Mouse (Mus musculus): ENCODE measurements around the gene Aqp1. TPM values are rescaled to one million over a fixed set of nuclear protein-coding genes. Genes with fewer than 3 reads are reported as not detected.

Gene Aqp1
- total RNA-seq, 2 experiments from 2014 or later = 0.43 to 1.2 TPM

DNA sequence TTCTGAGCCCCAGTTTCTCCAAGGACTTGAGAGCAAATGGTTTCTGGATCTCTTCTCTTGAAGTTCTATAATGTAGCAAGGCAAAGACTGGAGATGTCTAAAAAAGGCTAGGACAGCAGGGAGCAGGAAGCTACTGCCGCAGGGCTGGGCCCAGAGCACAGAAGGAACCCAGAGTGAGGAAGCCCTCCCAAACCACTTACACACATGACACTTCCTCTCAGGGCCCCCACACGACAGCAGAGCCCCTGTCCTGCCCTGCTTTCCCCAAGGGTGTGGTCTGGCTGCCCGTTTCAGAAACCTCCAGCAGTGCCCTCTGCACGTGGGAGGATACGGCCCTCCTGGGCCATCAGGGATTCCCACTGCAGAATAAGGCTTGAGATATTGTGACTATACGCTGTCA lies 4.9 kb upstream of the Aqp1 start:
- DNase-seq (ENCODE audit: low spot score in 2 of 2) = no peak

DNA sequence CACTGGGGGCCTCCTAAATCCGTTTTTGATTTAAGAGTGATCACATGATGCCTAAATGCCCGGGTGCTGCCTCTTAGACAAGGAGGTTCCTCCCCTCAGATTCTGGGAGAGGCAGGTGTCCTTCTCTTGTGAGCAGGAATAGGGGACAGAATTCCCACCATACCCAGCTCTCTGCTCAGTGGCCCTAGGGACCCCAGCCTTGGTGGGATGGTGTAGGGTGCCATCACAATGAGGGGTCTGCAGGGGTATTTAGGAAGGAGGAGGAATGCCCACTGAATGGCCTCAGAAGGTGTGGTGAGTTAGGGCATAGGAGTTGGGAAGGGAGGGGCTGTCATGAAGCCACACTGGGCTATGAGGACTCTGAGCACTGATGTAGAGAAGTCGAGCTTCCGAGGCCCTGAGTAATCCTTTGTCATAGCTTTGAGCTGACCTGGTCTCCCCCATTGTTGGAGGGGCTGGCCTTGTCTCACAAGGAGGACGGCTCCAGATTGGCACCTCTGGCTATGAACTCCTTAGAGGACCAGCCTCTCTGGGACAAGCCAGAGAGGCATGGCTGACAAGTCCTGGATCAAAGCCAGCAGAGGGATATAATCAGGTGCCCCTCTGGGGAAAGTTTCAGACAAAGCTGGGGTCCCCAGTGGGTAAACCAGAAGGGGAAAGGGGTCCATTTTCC lies 4.0 kb upstream of the Aqp1 start:
- no peak for DNase-seq (ENCODE audit: low spot score in 2 of 2)

DNA sequence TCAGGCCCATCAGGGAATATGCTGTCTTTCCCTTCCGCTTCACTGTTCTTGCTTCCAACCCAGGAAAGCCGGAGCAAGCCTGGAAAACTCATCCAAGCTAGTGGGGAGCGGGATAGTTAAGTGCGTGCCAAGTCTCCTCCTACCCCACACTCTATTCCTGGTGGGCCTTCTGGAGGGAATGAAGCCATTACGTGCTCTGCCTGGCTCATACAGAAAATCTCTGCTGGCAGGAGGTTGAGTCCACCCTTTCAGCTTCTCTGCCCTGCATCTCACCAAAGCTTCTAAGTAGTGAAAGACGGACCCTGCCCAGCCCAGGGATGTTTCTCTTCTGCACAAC lies 3.5 kb upstream of the Aqp1 start:
- DNase-seq (ENCODE audit: low spot score in 2 of 2) = peak in 1 of 2 experiments; percentile 19

DNA sequence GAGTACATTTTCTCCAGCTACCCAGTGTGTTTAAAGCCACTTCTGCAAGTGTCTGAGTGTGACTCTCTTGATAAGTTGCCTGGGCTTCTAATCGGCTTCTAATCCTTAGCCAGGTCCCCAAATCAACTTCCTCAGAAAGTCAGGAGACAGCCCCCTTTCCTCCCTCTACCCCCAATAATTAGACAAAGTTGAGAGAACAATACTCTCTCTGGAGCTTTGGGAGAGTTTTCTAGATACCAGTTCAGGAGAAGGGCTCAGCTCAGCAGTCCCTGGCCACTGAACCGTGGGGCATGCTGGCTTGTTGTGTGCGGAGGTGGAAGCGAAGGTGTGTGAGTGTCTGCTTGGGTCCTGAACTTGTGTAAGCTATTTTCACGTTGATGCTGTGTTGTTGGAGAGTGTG lies 1.0 kb downstream of the Aqp1 start:
- DNase-seq (ENCODE audit: low spot score in 2 of 2) = no peak

DNA sequence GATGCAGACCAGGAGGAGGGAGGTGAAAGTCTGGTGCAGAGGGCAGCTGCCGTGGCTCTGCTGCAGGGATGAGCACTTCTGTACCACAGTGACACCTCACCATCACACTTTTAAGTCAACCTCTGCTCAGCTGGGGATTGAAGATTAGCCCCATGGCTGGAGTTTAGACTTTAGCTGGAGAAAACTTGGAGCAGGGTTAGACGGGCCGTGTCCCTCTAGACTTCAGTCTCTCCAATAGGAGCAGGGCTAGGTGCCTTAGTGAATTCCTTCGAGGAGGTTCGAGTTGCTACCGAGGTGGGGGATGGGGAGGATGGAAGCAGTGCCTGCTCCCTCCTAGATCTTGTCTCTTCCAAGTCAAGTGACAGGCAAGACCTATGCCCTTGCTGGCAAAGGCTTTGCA lies 1.8 kb downstream of the Aqp1 start:
- no peak for DNase-seq (ENCODE audit: low spot score in 2 of 2)

DNA sequence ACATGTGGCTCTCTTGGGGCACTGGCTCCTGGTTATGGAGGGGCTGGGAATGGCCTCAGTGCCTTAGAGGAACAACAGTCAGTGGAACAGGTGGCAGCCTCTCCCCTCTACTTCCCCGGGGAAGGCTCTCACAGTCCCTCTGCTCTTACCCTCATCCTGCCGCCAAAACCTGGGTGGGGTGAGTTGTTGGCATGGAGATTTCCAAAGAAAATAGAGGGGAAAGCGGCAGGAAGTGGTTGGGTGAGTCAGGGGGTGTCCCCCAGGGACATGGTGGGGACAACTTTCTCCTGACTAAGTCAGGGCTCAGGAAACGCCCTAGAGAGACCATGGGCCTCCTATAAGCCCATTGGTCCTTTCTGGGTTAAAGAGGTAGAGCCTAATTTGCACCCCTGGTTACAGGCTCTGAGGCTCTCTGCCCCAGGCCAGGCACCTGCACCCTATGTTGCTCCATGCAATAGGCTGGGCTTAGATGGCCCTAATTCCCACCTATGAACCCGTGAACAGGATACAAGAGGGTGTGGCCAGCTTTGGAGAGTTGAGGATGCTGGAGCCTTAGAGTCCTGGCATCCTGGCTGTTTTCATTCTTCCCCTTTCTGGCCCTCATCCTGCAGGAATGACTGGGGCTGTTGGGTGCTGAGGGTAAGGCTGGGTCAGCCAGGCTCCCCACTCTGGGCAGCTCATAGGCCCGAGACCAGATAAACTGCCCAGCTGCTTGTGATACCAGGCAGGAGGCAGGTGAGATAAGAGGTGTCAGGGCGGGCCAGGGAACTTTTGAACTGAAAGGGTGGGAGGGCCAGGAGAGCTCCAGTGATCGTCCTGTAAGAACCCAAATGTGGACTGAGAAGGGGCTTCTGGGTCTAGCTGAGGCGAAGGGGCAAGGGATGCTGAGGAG lies 2.9 kb downstream of the Aqp1 start:
- DNase-seq (ENCODE audit: low spot score in 2 of 2) = no peak

DNA sequence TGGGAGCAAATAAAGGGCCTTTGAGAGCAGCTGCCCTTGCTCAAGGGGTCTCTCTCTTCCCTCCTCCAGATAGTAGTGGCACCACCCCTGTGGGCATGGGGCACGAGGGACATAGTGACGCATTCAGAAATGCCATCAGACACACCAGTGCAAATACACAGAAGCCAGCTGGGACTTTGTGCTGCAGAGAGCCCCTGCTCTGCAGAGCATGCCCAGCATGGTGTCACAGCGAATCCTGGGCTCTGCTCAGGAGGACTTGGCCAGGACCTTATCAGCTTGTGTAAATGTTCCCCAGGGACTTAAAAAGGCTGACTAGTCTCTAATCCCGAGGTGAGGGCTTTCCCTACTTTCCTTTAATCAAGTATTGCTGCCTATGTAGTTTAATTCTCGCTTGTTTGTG lies 5.5 kb downstream of the Aqp1 start:
- DNase-seq (ENCODE audit: low spot score in 2 of 2) = no peak

DNA sequence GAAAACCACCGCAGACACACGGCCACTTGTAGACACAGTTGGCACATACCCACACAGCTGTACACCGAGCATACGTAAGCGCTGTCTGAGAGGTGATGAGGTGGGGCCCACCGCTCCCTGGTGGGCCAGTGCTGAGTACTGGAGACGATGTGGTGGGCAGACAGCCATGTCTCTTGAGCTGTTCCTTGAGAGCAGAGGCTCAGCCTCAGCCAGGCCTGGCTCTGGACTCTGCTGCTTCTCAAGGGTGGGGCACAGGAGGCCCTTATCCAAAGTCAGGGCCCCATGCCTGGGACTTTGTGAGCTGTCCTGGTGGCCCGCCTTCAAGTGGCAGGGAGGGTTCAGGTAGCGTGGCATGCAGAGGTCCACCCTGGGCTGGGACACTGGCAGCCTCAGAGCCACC lies 6.1 kb downstream of the Aqp1 start:
- DNase-seq (ENCODE audit: low spot score in 2 of 2) = no peak

DNA sequence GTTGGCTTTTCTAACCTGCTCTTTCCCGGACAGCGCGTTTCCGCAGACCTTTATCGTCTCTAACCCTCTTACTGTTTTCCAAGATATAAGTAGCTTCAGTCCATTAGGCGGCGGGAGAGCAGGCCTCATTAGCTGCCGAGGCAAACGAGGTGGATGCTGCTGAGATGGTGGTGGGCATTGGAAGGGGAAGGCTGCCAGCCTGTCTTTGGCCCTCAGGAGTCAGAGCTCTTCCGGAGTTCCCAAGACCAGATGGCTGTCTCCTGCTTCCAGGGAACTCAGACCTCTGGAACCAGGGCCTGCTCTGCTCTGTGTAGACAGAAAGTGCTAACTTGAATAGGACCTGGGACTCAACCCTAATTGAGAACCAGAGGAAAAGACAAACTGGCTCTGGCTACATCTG lies 7.2 kb downstream of the Aqp1 start:
- DNase-seq (ENCODE audit: low spot score in 2 of 2) = no peak

DNA sequence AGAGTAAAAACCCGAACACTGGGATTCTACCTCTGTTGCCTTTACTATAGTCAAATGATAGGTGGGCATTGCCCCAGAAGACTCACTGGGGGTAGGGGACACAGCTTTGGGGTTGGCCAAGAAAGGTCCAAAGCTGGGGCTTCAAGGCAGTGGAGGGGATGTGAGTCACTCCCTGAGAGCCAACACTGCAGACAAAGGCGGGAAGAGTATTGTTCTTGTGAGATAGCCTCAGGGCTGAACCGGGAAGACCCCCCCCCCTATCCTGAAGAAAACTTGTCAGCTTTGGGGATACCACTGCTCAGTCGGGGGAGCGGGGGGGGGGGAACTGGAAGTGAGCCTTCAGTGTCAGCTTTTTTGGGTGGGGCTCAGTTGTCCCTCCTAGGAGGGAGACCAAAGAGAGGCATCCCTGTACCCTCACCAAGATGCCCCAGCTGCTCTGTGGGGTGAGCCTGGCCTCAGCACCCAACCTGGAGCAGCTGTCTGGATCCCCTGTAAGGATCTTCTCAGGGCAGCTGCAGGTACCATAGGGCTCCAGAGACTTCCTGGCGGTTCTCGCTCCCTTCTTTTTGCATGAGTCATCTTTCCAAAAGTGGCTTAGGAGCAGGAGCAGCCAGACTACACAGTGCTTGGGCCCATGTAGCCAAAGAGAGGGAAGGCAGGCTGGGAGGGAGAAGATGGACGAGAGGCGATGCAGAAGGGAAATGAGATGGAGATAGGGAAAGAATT lies 8.2 kb downstream of the Aqp1 start:
- DNase-seq (ENCODE audit: low spot score in 2 of 2) = no peak

DNA sequence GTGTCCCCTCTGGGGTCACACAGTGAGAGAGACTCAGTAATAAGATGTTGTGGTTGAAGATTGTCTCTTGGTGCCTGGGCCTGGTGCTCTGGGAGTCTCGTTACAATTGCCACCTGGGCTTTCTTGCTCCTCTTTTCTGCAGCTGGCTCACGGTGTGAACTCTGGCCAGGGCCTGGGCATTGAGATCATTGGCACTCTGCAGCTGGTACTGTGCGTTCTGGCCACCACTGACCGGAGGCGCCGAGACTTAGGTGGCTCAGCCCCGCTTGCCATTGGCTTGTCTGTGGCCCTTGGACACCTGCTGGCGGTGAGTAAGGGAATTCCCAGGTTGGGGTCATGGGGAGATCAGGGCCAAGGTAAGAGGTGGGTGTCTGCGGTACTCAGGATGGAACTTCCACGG lies 9.0 kb downstream of the Aqp1 start:
- DNase-seq (ENCODE audit: low spot score in 2 of 2) = no peak

DNA sequence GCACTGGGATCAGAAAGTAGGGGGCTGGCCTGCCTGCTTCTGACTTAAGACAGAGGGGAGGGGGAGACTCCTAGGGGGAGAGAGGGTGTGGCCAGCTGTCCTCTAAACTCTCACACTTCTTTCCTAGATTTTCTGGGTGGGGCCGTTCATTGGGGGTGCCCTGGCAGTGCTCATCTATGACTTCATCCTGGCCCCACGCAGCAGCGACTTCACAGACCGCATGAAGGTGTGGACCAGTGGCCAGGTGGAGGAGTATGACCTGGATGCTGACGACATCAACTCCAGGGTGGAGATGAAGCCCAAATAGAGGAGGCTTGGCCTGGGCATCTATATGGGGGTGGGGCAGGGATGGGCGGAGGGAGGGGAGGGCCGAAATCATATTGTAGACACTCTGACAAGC lies 10.3 kb downstream of the Aqp1 start:
- DNase-seq (ENCODE audit: low spot score in 2 of 2) = no peak

DNA sequence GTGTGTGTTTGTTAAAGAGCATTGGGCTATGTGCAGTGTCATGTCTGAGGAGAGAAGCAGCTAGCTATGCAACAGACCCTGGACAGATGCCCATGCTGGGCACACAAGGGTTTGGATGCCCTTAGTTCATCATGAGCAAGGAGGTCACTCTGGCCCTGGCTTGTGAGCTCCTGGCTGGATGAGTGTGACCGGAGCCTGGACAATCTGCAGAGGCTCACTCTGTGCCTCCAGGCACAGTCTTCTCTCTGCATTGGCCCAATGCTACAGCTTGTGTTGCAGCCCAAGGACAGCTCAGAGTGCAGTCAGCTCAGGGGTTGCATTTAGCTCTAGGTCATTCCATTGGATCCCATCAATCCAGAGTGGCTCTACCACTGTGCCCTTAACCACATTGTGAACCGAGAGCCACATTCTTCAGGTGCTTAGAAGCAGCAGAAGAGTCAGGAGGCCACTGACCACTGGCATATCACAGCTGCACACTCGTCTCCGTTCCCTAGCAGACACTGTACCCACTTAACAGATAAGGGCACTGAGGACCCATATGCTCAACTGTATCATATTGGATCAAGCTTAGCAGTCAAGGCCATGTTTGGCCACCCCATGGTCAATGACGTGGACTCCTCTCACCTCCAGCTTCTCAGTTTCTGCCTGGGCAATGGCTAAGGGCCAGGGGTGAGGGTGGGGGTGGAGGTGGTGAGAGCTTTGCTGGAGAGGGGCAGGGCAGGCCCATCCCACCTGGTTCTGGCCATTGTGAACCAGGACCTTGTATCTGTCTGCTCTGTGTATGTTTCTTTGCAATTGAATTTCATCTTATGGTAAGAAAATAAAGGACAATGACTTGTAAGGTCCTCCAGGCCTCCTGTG lies 11.7 kb downstream of the Aqp1 start:
- DNase-seq (ENCODE audit: low spot score in 2 of 2) = no peak

DNA sequence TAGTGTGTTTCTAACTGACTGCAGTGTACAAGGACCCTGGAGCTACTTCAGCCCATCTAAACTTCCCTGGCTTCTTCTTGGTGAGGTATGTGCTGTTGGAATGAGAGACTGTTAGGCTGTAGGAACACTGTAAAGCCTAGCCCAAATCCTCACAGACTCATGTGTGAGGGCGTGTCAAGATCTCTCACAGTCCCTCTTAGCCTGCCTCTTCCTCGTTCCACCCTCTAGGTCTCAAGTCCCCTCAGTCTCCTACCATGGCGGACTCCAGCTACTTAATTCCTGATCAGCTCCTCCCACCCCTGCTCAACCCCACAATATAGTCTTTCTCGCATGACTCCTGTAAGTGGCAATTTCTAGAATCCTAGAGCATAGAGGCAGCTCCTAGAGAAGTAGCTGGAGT lies 13.0 kb downstream of the Aqp1 start:
- no peak for DNase-seq (ENCODE audit: low spot score in 2 of 2)

DNA sequence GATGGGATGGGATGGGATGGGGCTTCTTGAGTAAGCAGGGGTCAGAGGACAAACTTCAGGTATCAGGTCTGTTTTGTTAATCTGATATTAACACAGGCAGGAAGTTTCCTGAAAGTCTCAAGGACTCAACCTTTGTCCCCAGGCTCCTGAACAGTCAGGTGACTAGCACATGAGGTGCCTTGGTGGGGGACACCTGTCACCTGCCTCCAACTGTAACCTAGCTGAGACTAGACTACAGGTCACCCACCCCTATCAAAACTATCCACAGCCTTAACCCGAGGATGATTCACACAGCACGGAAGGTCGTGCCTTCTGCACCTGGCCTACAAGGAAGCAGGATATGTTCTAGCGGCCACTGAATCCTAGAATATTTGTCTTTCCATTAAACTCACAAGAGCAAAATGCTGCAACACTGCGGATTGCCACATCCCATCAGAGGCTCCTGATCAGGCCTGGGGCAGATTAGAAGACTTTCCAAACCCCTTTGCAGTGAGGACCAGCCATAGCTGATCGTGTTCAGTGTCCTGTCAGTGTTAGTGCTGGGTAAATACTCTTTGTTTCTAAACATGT lies 14.2 kb downstream of the Aqp1 start:
- DNase-seq (ENCODE audit: low spot score in 2 of 2) = no peak

DNA sequence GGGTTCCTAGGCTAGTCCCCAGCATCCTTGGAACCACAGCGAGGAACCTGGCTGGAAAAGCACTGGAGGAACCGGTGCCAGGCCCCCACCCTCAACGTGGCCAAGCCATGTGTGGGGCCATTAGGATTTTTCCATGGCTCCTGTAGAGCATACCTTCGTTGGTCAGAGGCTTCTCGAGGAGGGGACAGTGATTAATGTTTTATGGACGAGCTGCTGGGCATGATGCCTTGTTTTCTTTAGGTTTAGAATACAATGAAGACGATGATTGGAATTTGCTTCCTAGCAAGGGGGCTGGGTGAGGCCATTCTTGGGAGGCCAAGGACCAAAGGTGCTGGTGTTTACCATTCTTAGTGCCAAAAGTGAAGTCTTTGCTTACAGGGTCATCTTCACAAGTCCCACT lies 15.5 kb downstream of the Aqp1 start:
- DNase-seq (ENCODE audit: low spot score in 2 of 2) = no peak

DNA sequence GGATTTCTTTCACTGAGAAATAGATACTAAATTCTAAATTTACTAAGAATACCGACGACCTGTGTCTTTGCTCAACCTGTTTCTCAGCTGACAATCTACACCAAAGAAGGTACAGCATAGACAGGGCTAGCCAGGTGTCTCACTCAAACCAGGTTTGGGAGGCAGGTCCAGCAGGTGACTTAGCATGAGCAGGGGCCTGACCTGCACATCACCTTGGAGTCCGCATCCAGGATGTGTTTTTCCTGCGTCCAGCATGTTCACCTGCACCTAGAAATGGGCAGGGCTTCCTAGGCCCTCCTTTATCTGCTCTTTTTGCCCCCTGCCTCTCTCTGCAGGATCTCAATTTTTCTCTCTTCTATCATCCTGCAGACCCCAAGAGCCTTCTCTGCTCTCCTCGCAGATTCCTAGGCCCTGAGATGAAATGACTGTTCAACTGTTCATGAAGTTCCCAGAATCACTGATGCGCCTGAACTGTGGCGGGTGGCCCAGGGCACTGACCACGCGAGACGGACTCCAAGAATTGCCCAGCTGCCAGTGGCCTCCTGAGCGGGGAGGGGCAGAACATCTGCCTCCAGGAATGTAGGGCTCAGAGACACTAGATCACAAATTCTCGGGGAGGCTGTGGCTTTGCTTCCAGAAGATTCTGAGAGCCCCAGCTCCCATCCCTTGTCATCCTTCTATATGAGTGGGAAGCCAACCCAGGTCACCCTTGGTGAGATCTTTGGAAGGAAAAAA lies 17.6 kb downstream of the Aqp1 start:
- no peak for DNase-seq (ENCODE audit: low spot score in 2 of 2)

DNA sequence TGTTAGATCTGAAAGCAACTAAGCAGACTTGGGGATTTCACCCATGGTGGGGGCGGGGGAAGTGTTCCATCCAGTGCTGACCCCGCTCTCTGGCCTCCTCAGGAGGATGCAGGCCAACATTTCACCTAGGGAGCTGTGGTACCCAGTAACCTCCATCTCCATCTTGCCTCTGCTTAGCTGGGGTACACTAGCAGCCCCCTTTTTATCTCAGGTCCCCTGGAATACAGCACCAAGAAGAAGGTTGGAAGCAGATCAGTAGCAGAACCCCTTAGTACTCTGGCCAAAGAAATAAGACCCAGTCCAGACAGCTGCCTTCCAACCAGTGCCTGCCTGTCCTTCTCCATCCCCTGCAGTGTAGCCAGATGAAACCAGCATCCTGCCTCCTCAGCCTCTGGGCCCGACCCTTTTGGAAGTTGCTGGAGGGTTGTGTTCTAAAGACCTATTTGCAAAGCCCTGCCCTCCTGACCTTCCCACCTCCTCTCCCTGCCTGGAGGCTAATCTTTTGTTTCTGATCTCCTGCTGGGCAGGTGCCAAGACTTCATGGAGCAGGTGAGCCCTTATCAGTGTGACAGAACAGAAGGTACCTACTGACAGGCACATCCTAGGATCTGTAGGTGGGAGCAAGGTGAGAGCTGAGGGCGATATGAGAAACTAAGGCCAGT lies 18.4 kb downstream of the Aqp1 start:
- no peak for DNase-seq (ENCODE audit: low spot score in 2 of 2)

DNA sequence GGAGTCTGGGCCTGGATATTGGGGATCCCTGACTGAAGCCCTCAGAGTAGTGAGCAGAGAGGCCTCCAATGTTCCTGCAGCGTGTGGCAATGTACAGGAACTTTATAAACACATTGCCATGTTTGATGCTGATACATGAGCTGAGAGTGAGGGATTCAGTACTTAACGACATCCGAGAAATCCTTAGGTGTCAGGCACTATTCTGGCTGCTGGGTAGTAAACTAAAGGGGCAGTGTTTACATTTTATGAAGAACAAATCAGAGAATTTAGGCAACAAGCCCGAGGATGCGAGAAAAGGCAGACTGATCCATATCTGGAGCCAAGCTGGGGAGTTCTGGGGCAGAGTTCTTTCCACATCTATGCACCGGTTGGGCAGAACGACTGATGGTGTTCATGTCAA lies 19.3 kb downstream of the Aqp1 start:
- DNase-seq (ENCODE audit: low spot score in 2 of 2) = no peak
